Mouse (Mus musculus) WW6 (cell line): Measurements from ENCODE around the gene 1600014C23Rik.
A peak's percentile ranks its signal among the peaks of the same experiment; 100 is the strongest.

Experiments
- DNase-seq: peaks from one replicate; pipeline ENCODE4 v3.0.0-alpha.2; 2013; ENCODE audit warnings: low read depth, low spot score

Gene 1600014C23Rik

DNA sequence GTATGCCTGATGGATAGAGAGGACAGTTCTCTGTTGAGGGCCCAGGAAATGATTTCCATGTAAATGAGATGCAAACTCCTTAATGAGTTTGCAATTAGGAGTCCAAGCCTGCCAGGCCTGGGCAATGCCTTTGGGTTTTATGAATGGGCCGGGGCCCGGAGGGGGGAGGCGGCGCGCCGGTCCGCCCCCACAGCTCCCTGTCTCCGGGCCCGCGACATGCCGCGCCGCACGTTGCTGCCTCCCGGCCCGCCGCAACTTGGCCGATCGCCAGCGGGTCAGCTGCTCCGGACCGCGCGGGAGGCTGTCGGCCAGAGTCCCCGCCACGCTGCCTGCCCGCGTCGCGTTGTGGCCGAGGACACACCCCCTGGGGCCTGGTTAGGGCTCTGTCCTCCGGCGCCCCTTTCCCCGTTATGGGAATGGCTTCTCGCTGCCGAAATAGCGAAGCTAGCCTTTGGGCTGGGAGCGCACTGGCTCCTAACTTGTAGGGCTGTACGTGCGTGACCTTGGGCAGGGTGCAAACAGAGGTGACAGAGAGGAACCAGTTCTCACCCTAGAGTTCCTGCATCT is at the start of gene 1600014C23Rik:
1600014C23Rik (minus strand) TSS at position 110 of the 567 bp plus-strand sequence.
- DNase-seq = no peak

DNA sequence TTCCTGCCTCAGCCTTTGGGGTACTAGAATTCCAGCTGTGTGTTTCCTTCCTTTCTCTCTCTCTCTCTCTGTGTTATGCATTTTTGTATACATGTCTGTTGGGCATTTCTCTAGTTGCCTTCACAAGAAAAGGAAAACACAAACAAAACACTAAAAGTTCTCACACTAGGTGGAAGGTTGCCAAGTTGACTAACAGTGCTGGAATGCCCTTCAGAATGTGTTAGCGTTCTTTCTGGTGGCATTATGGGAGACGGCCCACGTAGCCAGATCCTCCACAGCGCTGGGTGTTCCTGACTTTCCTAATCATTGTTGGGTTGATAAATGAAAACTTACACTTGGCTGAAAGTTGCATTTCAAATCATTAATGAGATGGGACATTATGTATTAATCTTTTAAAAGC is 44.8 kb upstream of the 1600014C23Rik start:
- no peak for DNase-seq

DNA sequence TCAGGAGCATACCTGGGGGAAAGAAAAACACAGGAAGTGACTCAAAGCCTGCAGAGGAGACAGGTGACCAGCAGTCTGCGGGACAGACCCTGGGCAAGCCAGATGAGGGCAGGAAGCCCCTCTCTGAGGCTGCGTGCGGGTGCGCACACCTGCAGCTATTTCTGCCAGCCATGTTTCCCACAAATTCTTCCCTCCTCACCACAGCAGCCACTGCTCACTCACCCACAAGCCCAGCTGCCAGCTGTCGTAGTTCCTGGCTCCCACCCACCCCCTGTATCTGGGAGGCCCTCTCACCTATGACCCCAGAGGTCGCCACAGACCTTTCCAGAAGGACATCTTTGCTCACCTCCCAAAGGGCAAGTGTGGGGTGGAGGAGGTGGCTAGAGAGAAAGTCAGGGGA is 43.8 kb upstream of the 1600014C23Rik start:
- no peak for DNase-seq

DNA sequence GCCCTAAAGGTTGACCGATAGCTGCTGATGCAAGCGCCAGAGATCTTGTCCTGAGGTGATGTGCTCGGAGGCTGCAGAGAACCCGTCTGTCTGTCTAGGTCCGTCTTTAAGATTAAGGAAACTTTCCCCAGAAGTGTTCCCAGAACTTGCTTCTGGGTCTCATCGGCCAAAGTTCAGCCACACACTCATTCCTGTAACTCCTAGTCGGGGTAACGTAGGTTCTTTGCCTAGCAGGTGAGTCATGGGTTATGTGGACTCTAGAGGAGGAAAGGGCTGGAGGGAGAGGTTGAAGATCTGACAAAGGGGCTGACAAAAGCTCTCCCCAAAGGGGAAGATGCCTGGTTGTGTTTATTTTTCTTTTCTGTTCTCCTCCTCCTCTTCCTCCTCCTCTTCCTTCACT is 42.5 kb upstream of the 1600014C23Rik start:
- no peak for DNase-seq

DNA sequence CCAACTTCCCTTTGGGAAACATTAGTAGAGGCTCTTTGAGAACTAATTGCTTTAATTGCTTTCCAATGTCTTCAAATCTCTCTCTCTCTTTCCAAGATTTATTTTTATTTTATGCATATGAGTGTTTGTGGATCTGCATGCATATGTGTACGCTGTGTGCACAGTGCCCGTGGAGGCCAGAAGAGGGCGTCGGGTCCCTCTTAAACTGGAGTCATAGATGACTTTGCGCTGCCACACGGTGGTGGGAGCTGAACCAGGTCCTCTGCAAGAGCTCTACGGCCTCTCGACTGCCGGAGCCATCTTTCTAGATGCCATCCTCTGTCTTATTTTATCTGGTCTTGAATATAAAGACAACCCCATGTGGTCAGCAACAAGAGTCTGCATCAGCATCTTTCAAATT is 41.8 kb upstream of the 1600014C23Rik start:
- peak; percentile 22 for DNase-seq

DNA sequence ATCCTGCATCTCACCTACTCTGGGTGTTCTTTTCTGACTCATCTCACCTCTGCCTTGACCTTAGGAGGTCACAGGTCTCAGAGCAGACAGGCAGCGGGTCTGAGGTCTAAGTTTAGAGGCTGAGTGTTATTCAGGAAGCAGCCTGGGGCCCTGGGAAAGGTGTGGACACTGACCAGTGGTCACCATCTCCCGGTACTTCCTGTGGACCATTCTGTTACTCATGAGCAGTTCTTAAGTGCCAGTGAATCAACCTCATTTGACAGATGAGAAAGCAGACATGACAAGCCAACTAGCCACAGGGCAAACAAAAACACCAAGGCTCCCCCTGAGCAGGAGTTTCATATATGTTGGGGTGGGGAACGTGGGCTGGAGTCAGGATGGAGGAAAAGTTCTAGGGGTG is 38.9 kb upstream of the 1600014C23Rik start:
- DNase-seq = no peak

DNA sequence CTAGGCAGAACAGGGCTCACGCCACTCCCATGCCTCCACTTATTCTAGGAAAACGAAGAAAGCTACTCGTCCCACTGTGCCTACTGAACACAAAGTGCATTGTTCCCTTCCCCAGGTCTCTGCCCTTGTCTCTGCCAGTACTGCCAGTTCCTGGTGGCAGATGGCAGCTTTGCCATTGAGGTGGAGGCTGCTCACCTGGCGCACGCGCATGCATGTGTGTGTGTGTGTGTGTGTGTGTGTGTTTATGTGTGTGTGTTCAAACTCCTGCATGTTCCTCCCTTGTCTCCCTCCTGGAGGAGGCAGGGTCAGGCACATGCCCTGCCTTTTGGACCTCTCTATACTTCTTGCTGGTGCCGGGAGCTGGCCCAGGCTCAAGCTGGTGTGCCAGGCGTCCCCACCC is 38.5 kb upstream of the 1600014C23Rik start:
- no peak for DNase-seq

DNA sequence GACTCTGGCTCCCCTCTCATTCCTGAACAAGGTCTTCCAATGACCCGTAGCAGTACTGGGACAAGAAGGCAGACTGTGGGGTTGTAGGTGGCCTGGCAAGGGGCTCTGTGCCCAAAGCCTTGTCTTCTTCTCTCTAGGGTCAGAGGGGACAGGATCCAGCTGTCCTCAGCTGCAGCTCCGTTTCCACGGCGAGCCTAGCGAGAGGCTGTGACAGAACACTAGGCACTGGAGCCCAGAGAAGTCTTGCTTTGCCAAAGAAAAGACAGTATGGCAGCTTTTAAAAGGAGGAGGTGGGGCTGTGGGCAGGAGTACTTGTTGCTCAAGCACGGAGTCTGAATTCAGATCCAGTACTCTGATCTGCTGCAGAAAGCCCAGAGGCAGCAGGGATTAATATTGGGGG is 36.8 kb upstream of the 1600014C23Rik start:
- DNase-seq = no peak

DNA sequence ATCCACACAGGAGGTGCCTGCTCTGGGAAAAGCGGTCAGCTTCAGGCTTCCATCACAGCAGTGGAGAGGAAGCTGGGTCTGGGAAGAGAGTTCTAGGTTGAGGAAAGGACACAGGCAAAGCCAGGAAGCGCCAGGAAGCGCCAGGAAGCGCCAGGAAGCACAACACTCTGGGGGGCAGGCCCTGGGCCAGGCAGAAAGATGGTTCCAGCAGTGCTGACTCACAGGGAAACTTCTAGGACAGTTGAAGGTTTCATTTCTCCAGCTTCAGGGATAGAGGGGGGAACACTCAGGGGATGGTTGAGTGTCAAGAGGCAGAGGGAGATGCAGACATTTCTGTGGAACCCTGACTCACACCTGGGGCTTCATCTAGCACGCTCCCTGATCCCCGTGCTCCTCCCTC is 36.2 kb upstream of the 1600014C23Rik start:
- no peak for DNase-seq

DNA sequence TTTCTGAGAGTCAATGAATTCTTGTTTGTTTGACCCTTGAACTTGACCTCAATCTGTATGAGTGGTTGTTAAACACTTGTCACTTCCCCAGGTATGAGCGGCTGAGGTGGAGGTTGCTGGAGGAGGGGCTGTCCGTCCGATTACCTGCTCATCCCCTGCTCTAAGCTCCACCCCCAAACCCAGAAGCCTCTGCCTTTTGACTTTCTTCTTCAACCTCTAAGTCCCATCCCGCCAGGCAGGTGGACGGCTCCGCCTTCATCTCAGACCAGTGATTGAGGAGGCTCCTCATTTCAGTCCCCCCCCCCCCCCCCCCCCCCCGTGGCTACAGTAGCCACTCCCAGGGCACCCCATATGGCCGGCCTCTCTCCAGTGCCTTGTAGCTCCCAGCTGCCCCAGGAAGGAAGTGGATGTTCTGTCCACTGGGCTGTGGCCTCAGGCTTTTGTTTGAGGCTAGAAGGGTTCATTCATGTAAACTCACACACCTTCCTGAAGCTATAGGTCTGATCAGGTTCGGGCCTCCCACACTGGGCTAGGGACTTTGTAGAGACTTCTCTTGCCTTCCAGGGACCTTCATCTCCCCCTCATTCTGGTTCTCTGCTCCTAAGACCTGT is 34.0 kb upstream of the 1600014C23Rik start:
- DNase-seq = no peak

DNA sequence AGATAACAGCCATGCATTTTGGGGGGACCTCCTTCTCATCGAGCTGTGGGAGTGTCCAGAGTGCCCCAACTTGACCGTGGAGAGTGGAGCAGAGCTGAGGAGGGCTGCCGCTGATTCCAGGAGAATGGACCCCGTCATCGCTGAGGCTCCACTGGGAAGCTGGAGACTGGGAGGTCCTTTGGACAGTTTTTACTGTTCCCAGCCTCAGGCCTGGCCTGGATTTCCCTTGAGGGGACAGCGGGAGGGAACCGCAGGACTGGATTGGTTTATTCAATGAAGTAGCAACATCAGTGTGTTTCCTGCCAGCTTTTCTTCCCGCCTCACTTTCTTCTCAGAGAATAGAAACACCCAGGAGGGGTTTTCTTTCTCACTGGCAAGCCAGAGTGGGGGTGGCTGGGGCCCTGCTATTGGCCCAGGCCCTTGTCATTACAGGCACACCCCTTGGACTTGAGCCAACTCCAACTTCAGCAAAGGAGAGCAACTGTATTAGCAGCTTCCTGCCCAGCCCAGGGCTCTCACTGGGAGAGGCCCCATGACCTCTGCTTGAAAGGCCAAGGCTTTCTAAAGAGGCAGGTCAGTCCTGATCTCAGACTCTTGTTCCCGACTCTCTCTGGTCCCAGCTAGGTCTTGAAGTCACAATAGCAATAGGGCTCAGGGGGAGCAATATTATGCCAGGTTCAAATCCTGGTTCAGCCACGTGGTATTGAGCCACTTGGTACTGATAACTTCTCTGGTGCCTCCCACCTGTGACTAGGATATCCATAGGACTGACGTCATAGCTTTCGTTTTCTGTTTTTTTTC is 33.3 kb upstream of the 1600014C23Rik start:
- peak; percentile 83 for DNase-seq

DNA sequence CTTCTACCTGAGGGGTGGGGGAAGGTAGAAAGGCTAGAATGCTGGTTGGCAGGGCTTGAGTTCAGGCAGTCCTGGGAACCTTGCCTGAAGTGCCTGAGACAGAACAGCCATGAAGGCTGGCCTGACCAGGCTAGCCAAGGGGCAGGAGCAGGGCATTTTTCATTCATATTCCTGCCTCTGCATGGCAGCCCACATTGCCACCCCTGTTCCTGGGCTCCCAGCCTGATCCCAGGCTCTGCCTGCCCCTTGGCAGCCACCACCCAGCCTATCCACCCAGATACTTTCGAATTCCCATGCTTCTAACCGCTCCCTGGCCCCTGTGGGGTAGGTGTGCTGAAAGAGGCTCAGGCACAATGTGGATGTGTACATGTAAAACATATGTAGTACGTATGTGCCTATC is 32.3 kb upstream of the 1600014C23Rik start:
- DNase-seq = no peak

DNA sequence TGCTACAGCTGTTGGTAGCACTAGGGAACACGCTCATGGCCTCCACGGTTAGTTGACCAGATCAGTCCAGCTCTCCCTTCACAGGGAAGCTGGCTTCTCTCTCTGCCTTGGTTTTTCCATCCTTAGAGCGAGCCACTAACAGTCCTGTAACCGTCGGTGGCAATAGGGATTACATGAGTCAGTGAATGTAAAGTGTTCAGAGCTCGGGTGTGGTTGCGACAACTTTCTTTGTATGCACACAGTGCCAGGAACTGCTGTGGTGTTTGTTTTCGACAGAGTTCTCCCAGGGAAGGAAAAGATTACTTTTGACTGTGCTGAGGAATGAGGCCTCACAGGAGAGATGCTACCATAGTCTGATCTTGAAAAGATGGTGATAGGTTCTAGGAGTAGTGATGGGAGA is 29.5 kb upstream of the 1600014C23Rik start:
- no peak for DNase-seq

DNA sequence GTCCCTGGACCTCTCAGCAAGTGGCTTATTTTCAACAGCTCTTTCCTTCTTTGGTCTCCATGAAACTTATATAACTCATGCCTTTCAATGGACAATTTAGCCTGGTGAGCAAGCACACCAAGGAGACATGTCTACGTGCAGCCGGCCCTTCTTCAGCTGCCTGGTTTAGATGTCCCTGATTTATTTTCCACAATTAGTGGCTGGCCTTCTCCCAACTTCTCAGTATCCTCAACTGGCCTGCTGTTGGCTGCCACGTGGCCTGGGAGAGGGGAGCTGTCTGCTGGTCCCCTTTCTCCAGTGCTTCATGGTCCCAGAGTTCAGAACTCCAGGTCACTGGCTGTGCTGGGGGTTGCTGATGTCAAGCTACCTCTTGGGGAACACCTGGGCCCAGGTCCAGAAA is 28.3 kb upstream of the 1600014C23Rik start:
- DNase-seq = no peak

DNA sequence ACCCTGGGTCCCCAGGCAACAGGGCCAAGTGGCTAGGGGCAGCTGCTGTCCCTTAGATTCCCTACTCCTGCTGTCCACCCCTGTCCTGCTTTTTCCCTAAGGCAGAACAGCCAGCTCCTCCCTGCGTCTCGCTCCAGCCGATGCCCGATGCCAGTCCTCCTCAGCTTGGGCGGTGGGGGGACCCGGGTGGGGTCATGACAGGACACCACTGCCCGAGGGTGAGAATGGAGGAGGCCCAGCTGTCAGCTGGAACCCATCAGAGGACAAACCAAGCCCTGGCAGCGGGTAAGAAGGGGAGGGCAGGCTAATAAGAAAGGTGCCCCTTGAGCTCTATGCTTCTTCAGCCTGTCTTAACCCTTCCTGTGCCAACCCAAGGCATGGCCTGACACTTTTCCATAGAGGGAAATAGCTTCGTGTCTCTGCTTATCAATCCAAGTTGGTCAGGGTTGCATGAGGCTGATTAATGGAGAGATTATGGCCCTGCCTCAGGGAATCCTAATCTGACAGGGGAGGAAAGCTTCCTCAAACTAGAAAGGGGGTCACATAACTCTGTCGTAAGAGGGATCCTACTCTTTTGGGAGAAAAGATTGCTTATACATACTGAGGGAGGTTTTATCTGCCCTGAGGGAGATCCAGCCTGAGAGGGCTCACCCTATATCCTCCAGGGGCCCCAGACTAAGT is 27.5 kb upstream of the 1600014C23Rik start:
- DNase-seq = no peak

DNA sequence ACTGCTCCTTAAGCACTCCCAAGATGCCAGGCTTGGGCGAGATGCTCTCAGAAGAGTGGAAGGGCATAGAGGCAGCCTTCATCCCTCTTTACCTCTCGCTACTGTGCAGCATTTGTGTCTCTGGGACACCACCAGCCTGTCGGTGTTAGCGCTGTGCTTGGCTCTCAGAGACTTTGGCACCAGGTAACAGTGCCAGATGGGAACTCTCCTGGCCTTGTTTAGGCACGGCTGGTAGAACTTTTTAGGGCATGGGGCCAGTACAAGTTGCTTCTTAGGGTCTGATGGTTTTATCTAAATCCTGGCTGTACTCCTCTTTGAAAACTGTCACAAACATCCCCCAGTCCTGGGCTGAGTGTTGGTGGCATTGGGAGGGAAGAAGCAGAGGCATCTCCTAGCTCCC is 26.1 kb upstream of the 1600014C23Rik start:
- no peak for DNase-seq

DNA sequence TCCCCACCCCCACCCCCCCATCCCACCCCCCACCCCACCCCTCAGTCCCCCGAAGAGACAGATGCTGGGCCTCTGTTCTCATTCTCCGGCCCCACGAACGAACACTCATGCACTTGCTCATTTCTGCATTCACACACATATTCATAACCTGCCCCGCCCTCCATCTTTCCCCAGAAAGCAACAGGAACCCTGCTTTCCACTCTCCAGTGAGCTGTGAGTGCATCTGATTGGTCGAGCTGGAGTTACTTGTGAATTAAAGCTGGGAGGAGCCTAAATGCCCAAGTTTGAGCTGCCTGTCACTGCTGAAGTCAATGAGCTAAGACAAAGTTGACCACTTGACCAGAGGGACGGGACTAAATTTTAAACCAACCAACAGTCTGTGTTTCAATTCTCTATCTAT is 25.2 kb upstream of the 1600014C23Rik start:
- DNase-seq = no peak

DNA sequence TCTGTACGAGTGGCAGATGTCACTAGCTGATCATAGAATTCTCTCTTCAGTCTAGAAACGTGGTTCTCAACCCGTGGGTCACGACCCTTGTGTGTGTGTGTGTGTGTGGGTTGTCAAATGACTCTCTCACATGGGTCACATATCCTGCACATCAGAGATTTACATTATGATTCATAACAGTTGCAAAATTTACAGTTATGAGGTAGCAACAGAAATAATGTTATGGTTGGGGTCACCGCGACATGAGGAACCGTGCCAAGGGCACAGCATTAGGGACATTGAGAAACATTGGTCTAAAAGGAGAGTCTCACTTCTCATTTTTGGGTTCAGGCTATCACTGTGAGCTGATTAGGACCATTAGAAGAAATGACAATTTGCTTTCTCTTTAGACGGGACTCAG is 24.3 kb upstream of the 1600014C23Rik start:
- DNase-seq = no peak

DNA sequence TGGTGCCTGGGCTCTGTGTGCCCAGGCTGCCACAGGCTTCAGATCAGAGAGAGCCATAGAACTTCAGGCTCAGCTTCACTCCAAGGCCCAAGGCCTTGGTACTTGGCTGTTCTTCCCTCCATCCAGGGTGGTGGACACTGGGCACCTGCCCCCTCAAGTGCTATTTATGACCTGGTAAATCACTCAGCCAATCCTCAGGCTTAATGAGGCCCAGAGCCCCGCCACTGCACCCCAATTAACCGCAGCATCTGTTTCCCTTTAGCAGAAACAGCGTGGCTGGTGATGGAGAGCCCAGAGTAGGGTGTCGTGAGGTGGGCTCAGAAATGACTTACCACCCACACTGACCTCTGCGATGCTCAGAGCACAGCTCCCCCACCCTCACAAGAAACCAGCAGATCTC is 23.2 kb upstream of the 1600014C23Rik start:
- DNase-seq = no peak

DNA sequence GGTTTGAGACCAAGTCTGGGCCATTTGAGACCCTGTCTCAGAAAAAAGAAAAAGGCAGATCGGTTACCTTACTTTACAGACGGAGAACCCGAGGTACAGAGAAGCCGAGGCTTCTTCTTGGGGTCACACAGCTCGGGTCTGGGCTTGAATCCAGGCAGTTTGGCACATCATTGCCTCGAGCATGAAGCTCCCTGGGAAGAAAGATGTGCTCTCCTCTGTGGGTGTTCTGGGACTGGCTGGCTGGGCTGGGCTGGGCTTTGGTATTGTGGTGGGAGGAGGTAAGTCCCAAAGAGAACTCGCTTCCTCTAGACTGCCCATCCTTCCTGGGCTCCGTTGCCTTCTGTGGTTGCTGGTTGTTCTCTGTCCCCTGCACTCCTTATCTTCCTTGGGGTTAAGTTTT is 22.7 kb upstream of the 1600014C23Rik start:
- no peak for DNase-seq

DNA sequence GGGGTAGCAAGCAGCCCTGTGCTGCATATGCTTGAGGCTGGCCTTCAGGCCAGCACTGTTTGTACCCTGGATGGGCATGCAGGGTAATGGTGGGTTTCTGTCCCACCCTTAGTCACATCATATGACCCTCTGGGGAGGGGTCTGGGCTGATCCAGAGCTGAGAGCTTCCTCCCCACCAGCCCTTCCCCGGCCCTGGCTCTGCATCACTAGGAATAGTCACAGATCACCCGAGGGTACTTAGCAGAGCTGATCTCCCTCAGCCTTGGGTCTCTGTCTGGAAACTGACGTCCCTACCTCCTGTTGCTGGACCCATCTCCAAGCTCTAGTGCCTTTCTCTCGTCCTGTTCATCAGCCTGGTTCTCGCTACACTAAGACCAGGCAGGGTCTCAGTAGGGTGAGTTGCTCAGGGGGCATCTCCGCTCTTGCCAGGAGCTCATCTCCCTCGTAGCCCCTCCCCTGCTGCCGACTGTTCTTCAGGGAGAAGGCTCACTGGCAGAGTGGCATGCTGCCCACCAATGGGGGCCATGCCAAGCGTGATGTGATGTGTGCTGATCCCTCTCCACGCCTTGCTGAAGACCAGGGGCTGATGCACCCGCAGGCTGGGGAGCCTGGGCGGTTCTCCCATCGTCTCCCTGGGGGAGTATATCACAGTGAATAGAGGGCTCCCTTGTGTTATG is 20.7 kb upstream of the 1600014C23Rik start:
- no peak for DNase-seq

DNA sequence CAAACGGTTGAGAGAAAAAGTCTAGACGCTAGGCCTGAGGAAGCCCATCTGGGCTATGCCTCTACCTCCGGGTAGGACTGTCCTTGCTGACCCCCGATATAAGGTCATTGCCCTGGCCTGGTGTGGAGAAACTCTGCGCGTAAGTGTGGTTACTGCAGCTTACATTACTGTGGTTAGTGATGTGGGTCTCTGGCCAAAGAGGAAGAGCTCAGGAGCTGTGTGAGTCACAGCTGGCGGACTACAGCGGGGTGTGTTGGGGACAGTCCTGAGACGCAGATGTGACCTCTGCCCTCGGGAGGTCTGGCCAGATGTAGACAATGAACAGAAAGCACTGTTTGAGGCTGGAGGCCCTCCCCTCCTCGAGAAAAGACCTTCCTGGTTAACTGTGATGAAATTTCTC is 19.0 kb upstream of the 1600014C23Rik start:
- DNase-seq = no peak
